Mouse (Mus musculus) intestine, postnatal 0 days (tissue): Measurements from ENCODE around the gene Atat1. TPM values are rescaled to one million over a fixed set of nuclear protein-coding genes. Genes with fewer than 3 reads are reported as not detected.
A peak's percentile ranks its signal among the peaks of the same experiment; 100 is the strongest.
"Not testable (repeated sequence)": the region's sequence is repeated elsewhere in the genome, so short reads cannot be mapped to it uniquely, and the experiment has no call there.

Experiments used
- ATAC-seq: fragments of 200-750 bp; cut with Nextera tagmentation; 2 replicates; pipeline ENCODE4 v1.8.0; 2017; ENCODE audit warnings: mild to moderate bottlenecking, moderate TSS enrichment, moderate library complexity
- H3K27ac ChIP-seq: fragments of 300-500 bp; sonication (generic); 2 replicates; pipeline ENCODE4 v1.5.1; 2014; ENCODE audit warnings: mild to moderate bottlenecking, low read depth, low read length, moderate library complexity
- H3K27me3 ChIP-seq: fragments of 300-500 bp; sonication (generic); replicated peaks from 2 replicates; pipeline ENCODE4 v1.6.1; 2014; ENCODE audit warnings: low read length, mixed read lengths; ENCODE audit not compliant: control insufficient read depth, insufficient read depth
- H3K36me3 ChIP-seq: fragments of 300-500 bp; sonication (generic); 2 replicates; pipeline ENCODE4 v1.6.1; 2014; ENCODE audit warnings: mild to moderate bottlenecking, moderate library complexity; ENCODE audit not compliant: control insufficient read depth, insufficient read depth
- H3K4me1 ChIP-seq: fragments of 300-500 bp; sonication (generic); replicated peaks from 2 replicates; pipeline ENCODE4 v1.6.1; 2014; ENCODE audit warnings: antibody characterized with exemption, low read length, mixed read lengths; ENCODE audit not compliant: control insufficient read depth, insufficient read depth
- H3K4me2 ChIP-seq: fragments of 300-500 bp; sonication (generic); replicated peaks from 2 replicates; pipeline ENCODE4 v1.6.1; 2014; ENCODE audit warnings: low read depth, mild to moderate bottlenecking, moderate library complexity
- H3K4me3 ChIP-seq: fragments of 300-500 bp; sonication (generic); 2 replicates; pipeline ENCODE4 v1.5.1; 2014; ENCODE audit warnings: low read depth, low read length
- H3K9ac ChIP-seq: fragments of 300-500 bp; sonication (generic); 2 replicates; pipeline ENCODE4 v1.6.1; 2014; ENCODE audit warnings: mild to moderate bottlenecking, low read depth, low read length
- H3K9me3 ChIP-seq: fragments of 300-500 bp; sonication (generic); 2 replicates; pipeline ENCODE4 v1.6.1; 2016; ENCODE audit warnings: mixed run types; ENCODE audit not compliant: control insufficient read depth
- CTCF ChIP-seq: sonication (generic); IDR thresholded peaks from 2 replicates; pipeline ENCODE4 v1.5.1; 2016; ENCODE audit warnings: low read depth, mild to moderate bottlenecking, control low read depth, antibody characterized with exemption, moderate library complexity
- whole genome bisulfite sequencing: fragments of 180-500 bp; shearing (Covaris S2); extraction: QIAGEN DNeasy Blood & Tissue Kit; methylation state at CpG from one replicate; pipeline ENCODE4 v1.1.7; 2014; 5-methylcytosine and 5-hydroxymethylcytosine counted together
- polyA plus RNA-seq: library from polyadenylated mRNA; unstranded; fragments of >200 nt; fragmentation: Nextera tagmentation; extraction: Ambion mirVana; gene quantifications from 2 replicates; pipeline ENCODE4 v1.2.1, GENCODE M21; 2015

The Atat1 gene
- polyA plus RNA-seq, 1 experiment from 2014 or later, result 11.9 TPM

- TF ChIP-seq CTCF, result no peak
- no peak overlapping the region for H3K4me3 ChIP-seq
- H3K4me1 ChIP-seq, result no peaks in the 10 kb centered on the region
- H3K36me3 ChIP-seq, result no peaks in the 10 kb centered on the region
- no peaks in the 10 kb centered on the region for H3K9me3 ChIP-seq
- no peak overlapping the region for H3K4me2 ChIP-seq
- H3K27ac ChIP-seq, result no peak overlapping the region
- ATAC-seq, result no peak
- H3K27me3 ChIP-seq, result no peaks in the 10 kb centered on the region
- WGBS, result 52% methylated on average over 2 of the region's 2 CpGs
- H3K9ac ChIP-seq, result no peak overlapping the region
Measured at GRCm38 (mm10) chr17:35939108-35939507, 29.2 kb upstream of the Atat1 start.

DNA sequence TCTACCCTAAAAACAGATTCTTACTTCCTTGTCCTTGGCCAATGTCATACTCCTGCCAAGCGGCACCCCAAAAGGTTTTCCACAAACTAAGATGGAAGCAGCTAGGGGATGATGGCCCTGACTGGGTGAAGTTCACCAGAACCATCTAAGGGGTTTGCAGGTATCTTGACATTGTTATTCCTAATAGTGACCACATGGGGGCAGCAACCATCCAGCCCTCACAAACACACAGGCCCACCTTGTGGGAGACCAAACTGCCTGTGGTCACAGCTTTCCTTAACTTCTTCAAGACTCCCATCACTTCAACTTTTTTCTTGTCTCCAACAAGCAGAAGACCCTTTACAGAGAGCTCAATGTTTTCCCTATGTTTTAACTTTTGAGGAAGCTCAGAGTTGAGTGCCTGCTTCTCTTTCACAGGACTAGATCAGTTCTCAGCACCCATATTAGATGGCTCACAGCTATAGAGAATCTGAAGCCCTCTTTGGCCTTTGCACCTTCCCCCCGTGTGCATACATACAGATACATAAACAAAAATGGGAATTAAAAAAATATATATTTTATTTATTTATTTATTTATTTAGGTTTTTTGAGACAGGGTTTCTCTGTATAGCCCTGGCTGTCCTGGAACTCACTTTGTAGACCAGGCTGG lies 27.9 kb upstream of the Atat1 start:
- H3K9ac ChIP-seq, result no peak overlapping the region

DNA sequence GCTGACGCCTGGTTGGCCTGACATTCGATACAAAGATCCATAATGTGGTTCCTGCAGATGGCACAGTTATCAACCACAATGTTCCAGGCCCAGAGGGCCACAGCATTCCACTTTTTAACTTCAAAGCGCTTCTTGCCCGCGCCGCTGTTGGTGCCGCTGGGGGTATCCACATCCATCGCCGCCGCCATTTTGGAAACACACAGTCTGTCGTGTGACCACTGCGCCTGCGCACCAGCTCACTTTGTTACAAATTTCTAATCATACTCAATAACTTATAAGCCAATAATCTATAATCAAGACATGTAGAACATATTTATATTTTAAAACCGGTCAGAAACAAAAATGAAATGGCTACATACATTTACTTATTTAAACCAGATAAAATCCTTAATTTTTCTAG lies 25.9 kb upstream of the Atat1 start:
- H3K4me1 ChIP-seq, ATAC-seq, H3K27ac ChIP-seq, H3K9ac ChIP-seq, H3K36me3 ChIP-seq, H3K4me3 ChIP-seq, H3K4me2 ChIP-seq, H3K9me3 ChIP-seq, H3K27me3 ChIP-seq: not testable (repeated sequence)
- WGBS, result 83% methylated on average over 14 of the region's 14 CpGs

More for the DNA sequence above, 27.9 kb upstream of the Atat1 start:
- Histone ChIP-seq H3K27ac (no peak overlapping the region), H3K4me3 (no peak overlapping the region), H3K4me1 (no peaks in the 10 kb centered on the region), H3K27me3 (no peaks in the 10 kb centered on the region), H3K4me2 (no peak overlapping the region), H3K9me3 (no peaks in the 10 kb centered on the region), H3K36me3 (no peaks in the 10 kb centered on the region)
- 38% methylated on average over 2 of the region's 2 CpGs for WGBS
- TF ChIP-seq CTCF, result peak; percentile 91
- ATAC-seq, result peak; percentile 61; the same call in 1 of the 2 replicates

GRCm38 (mm10) chr17:35932608-35933007 lies 22.7 kb upstream of the Atat1 start:
- WGBS, result 87% methylated on average over 4 of the region's 4 CpGs
- TF ChIP-seq CTCF, result no peak
- Histone ChIP-seq H3K27me3 (no peaks in the 10 kb centered on the region), H3K4me3 (no peak overlapping the region), H3K36me3 (peaks cover 35% of the 10 kb centered on the region), H3K4me2 (no peak overlapping the region), H3K9ac (no peak overlapping the region), H3K27ac (no peak overlapping the region), H3K4me1 (no peaks in the 10 kb centered on the region), H3K9me3 (no peaks in the 10 kb centered on the region)
- no peak for ATAC-seq

DNA sequence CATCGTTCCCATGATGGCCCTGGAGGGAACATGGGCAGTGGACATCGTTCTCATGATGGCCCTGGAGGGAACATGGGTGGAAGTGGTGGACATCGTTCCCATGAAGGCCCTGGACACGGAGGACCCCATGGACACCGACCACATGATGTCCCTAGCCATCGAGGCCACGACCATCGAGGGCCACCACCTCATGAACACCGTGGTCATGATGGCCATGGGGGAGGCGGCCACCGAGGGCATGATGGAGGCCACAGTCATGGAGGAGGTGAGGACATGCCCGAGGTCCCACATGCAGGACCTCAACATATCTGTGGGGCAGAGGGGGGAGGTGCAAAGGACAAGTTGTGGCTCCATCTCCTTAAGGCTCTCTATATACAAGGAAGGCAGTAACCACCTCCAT lies 20.8 kb upstream of the Atat1 start:
- Histone ChIP-seq H3K27ac (no peak overlapping the region), H3K36me3 (peaks cover 47% of the 10 kb centered on the region), H3K27me3 (no peaks in the 10 kb centered on the region), H3K9me3 (no peaks in the 10 kb centered on the region), H3K4me2 (no peak overlapping the region), H3K9ac (no peak overlapping the region), H3K4me1 (no peaks in the 10 kb centered on the region), H3K4me3 (no peak overlapping the region)
- no peak for TF ChIP-seq CTCF
- no peak for ATAC-seq
- WGBS, result 95% methylated on average over 12 of the region's 12 CpGs

GRCm38 (mm10) chr17:35929534-35929933 lies 19.7 kb upstream of the Atat1 start:
- no peaks in the 10 kb centered on the region for H3K9me3 ChIP-seq
- WGBS, result 97% methylated on average over 2 of the region's 2 CpGs
- no peak for TF ChIP-seq CTCF
- no peak overlapping the region for H3K4me2 ChIP-seq
- no peak overlapping the region for H3K9ac ChIP-seq
- no peaks in the 10 kb centered on the region for H3K27me3 ChIP-seq
- no peak overlapping the region for H3K27ac ChIP-seq
- H3K4me3 ChIP-seq, result no peak overlapping the region
- H3K36me3 ChIP-seq, result peaks cover 58% of the 10 kb centered on the region
- no peak for ATAC-seq
- no peaks in the 10 kb centered on the region for H3K4me1 ChIP-seq

DNA sequence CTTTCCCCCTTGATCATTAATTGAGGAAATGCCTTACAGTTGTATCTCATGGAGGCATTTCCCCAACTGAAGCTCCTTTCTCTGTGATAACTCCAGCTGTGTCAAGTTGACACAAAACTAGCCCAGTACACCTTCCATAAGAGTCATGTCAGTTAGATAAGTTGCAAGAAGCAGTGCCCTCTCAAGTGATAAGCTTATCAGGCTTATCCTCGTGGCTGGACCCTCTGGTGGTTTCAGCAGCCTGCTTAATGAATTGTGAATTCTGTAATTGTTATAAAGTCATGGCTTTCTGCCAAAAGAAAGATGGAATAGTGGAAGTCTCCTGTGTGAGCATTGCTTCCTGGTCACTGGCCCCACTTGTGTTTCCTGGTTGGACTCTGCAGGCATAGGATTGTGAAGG lies 17.6 kb upstream of the Atat1 start:
- H3K4me2 ChIP-seq, result no peak overlapping the region
- peaks cover 72% of the 10 kb centered on the region for H3K36me3 ChIP-seq
- H3K27ac ChIP-seq, result no peak overlapping the region
- H3K9me3 ChIP-seq, result no peaks in the 10 kb centered on the region
- H3K4me3 ChIP-seq, result no peak overlapping the region
- no peaks in the 10 kb centered on the region for H3K27me3 ChIP-seq
- no peak for ATAC-seq
- H3K4me1 ChIP-seq, result no peaks in the 10 kb centered on the region
- WGBS, result 18% methylated on average over 1 of the region's 1 CpGs
- H3K9ac ChIP-seq, result no peak overlapping the region
- no peak for TF ChIP-seq CTCF
